Mouse (Mus musculus): ENCODE results near the gene Ube2c.

DNA sequence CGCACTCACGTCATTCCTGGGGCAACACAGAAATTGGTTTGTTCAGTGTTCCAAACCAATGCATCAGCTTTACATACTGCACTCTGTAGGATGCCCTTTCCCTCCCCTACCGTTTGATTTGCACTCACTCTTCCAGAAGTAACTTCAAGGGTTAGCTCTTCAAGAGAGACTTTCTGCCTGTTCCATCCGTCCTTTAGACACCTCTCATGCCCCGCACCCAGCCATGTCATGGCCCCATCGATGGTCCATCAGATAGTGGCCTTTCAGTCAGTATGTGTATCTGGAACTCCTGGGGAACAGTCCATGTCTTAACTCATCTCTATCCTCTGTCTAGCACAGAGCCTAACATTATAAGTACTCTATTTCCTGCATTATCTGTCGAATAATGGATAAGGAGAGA, 7.1 kb upstream of the Ube2c start:
- TF ChIP-seq CTCF (IDR thresholded peaks at IDR 0.05; ENCODE audit: borderline replicate concordance, control insufficient read depth, extremely low read depth, insufficient read depth, low read length, poor library complexity): no peak
- TF ChIP-seq POLR2A (IDR thresholded peaks at IDR 0.05; ENCODE audit: control insufficient read depth, extremely low read depth, insufficient read depth, low read length, poor library complexity): no peak
